Mouse (Mus musculus): ENCODE measurements around the gene Pdxp. TPM values are rescaled to one million over a fixed set of nuclear protein-coding genes. Genes with fewer than 3 reads are reported as not detected.
"Not testable (repeated sequence)": the region's sequence is repeated elsewhere in the genome, so short reads cannot be mapped to it uniquely, and the experiment has no call there.

Pdxp gene
- polyA plus RNA-seq, 1 experiment from 2014 or later = 111 TPM

- H3K9ac ChIP-seq (replicated peaks; ENCODE audit: low read length) = peak overlapping the region; percentile 89; the same call in 1 of the 2 replicates
- peak overlapping the region; percentile 98 for H3K27ac ChIP-seq (replicated peaks; ENCODE audit: low read depth, low read length)
- H3K9me3 ChIP-seq (ENCODE audit: control insufficient read depth, low read length) = no peaks in the 10 kb centered on the region
- DNase-seq = peak; percentile 92
- H3K36me3 ChIP-seq (ENCODE audit: control insufficient read depth, insufficient read depth, low read length) = peaks cover 4% of the 10 kb centered on the region; the same call in 1 of the 2 replicates
- peak overlapping the region; percentile 88 for H3K4me2 ChIP-seq (ENCODE audit: low read length)
- H3K27me3 ChIP-seq (ENCODE audit: control insufficient read depth, insufficient read depth, low read length) = no peaks in the 10 kb centered on the region
- ATAC-seq (ENCODE audit: low FRiP score, low TSS enrichment) = peak; percentile 15; the same call in 1 of the 2 replicates
- peaks cover 15% of the 10 kb centered on the region for H3K4me1 ChIP-seq (ENCODE audit: control insufficient read depth, insufficient read depth, low read length)
- H3K4me3 ChIP-seq (replicated peaks; ENCODE audit: low read depth, low read length) = peak overlapping the region; percentile 64
- WGBS = 2% methylated on average over 17 of the region's 17 CpGs
Observed at GRCm38 (mm10) chr15:78876258-78876696, 37.4 kb upstream of the Pdxp start.

GRCm38 (mm10) chr15:78876991-78877809 lies 36.5 kb upstream of the Pdxp start, which contains the start of gene Gga1:
Gene Gga1 (plus strand): TSS chr15:78877190.
- Histone ChIP-seq H3K27me3 (ENCODE audit: control insufficient read depth, insufficient read depth, low read length) (no peaks in the 10 kb centered on the region), H3K9me3 (ENCODE audit: control insufficient read depth, low read length) (no peaks in the 10 kb centered on the region), H3K4me1 (ENCODE audit: control insufficient read depth, insufficient read depth, low read length) (peaks cover 15% of the 10 kb centered on the region), H3K9ac (replicated peaks; ENCODE audit: low read length) (peak within 1 kb of the TSS; percentile 89), H3K4me2 (ENCODE audit: low read length) (peak within 1 kb of the TSS; percentile 88), H3K4me3 (replicated peaks; ENCODE audit: low read depth, low read length) (peak within 1 kb of the TSS; percentile 64), H3K27ac (replicated peaks; ENCODE audit: low read depth, low read length) (peak within 1 kb of the TSS; percentile 98), H3K36me3 (ENCODE audit: control insufficient read depth, insufficient read depth, low read length) (peaks cover 12% of the 10 kb centered on the region)
- peak; percentile 92 for ATAC-seq (ENCODE audit: low FRiP score, low TSS enrichment)
- WGBS = under 1% methylated on average over 88 of the region's 95 CpGs
- DNase-seq = peak; percentile 99

- 0% methylated on average over 17 of the region's 17 CpGs for WGBS
- ATAC-seq (ENCODE audit: low FRiP score, low TSS enrichment) (no peak), DNase-seq (no peak)
- Histone ChIP-seq H3K9me3 (ENCODE audit: control insufficient read depth, low read length) (no peaks in the 10 kb centered on the region), H3K9ac (replicated peaks; ENCODE audit: low read length) (peak overlapping the region; percentile 89), H3K4me2 (ENCODE audit: low read length) (peak overlapping the region; percentile 88), H3K4me3 (replicated peaks; ENCODE audit: low read depth, low read length) (peak overlapping the region; percentile 64), H3K27ac (replicated peaks; ENCODE audit: low read depth, low read length) (peak overlapping the region; percentile 98), H3K4me1 (ENCODE audit: control insufficient read depth, insufficient read depth, low read length) (peaks cover 15% of the 10 kb centered on the region), H3K36me3 (ENCODE audit: control insufficient read depth, insufficient read depth, low read length) (peaks cover 19% of the 10 kb centered on the region), H3K27me3 (ENCODE audit: control insufficient read depth, insufficient read depth, low read length) (no peaks in the 10 kb centered on the region)
Observed at GRCm38 (mm10) chr15:78877810-78878390, 35.8 kb upstream of the Pdxp start.

- 79% methylated on average over 7 of the region's 7 CpGs for WGBS
- H3K4me3 ChIP-seq (replicated peaks; ENCODE audit: low read depth, low read length); H3K27me3 ChIP-seq (ENCODE audit: control insufficient read depth, insufficient read depth, low read length); DNase-seq; ATAC-seq (ENCODE audit: low FRiP score, low TSS enrichment); H3K4me2 ChIP-seq (ENCODE audit: low read length); H3K9me3 ChIP-seq (ENCODE audit: control insufficient read depth, low read length); H3K27ac ChIP-seq (replicated peaks; ENCODE audit: low read depth, low read length): not testable (repeated sequence)
- Histone ChIP-seq H3K4me1 (ENCODE audit: control insufficient read depth, insufficient read depth, low read length) (peaks cover 15% of the 10 kb centered on the region), H3K9ac (replicated peaks; ENCODE audit: low read length) (0 out of 2 replicates have a peak overlapping the region, but pooled peaks have one; percentile 10), H3K36me3 (ENCODE audit: control insufficient read depth, insufficient read depth, low read length) (peaks cover 30% of the 10 kb centered on the region)
Observed at GRCm38 (mm10) chr15:78878792-78879516, 34.8 kb upstream of the Pdxp start.

- Histone ChIP-seq H3K36me3 (ENCODE audit: control insufficient read depth, insufficient read depth, low read length) (peaks cover 42% of the 10 kb centered on the region), H3K27ac (replicated peaks; ENCODE audit: low read depth, low read length) (no peak overlapping the region), H3K4me1 (ENCODE audit: control insufficient read depth, insufficient read depth, low read length) (peaks cover 15% of the 10 kb centered on the region), H3K4me3 (replicated peaks; ENCODE audit: low read depth, low read length) (no peak overlapping the region), H3K4me2 (ENCODE audit: low read length) (no peak overlapping the region), H3K27me3 (ENCODE audit: control insufficient read depth, insufficient read depth, low read length) (no peaks in the 10 kb centered on the region), H3K9ac (replicated peaks; ENCODE audit: low read length) (no peak overlapping the region), H3K9me3 (ENCODE audit: control insufficient read depth, low read length) (no peaks in the 10 kb centered on the region)
- DNase-seq (no peak), ATAC-seq (ENCODE audit: low FRiP score, low TSS enrichment) (no peak)
- WGBS = 95% methylated on average over 8 of the region's 8 CpGs
Observed at GRCm38 (mm10) chr15:78880432-78880831, 33.3 kb upstream of the Pdxp start.

- WGBS = 84% methylated on average over 3 of the region's 3 CpGs
- peaks cover 6% of the 10 kb centered on the region; the same call in 1 of the 2 replicates for H3K4me1 ChIP-seq (ENCODE audit: control insufficient read depth, insufficient read depth, low read length)
- no peak for ATAC-seq (ENCODE audit: low FRiP score, low TSS enrichment)
Observed at GRCm38 (mm10) chr15:78881828-78882227, 31.9 kb upstream of the Pdxp start.

GRCm38 (mm10) chr15:78889401-78889853 lies 24.3 kb upstream of the Pdxp start:
- H3K4me1 ChIP-seq (ENCODE audit: control insufficient read depth, insufficient read depth, low read length) = no peaks in the 10 kb centered on the region
- peaks cover 92% of the 10 kb centered on the region for H3K36me3 ChIP-seq (ENCODE audit: control insufficient read depth, insufficient read depth, low read length)
- no peak overlapping the region for H3K9ac ChIP-seq (replicated peaks; ENCODE audit: low read length)
- no peak for ATAC-seq (ENCODE audit: low FRiP score, low TSS enrichment)
- 19% methylated on average over 13 of the region's 13 CpGs for WGBS
- DNase-seq = no peak
- H3K27ac ChIP-seq (replicated peaks; ENCODE audit: low read depth, low read length) = no peak overlapping the region
- no peak overlapping the region for H3K4me3 ChIP-seq (replicated peaks; ENCODE audit: low read depth, low read length)
- H3K9me3 ChIP-seq (ENCODE audit: control insufficient read depth, low read length) = no peaks in the 10 kb centered on the region
- no peaks in the 10 kb centered on the region for H3K27me3 ChIP-seq (ENCODE audit: control insufficient read depth, insufficient read depth, low read length)
- H3K4me2 ChIP-seq (ENCODE audit: low read length) = no peak overlapping the region

More at GRCm38 (mm10) chr15:78881828-78882227, 31.9 kb upstream of the Pdxp start:
- H3K4me2 ChIP-seq (ENCODE audit: low read length) = no peak overlapping the region
- H3K9ac ChIP-seq (replicated peaks; ENCODE audit: low read length) = no peak overlapping the region
- no peaks in the 10 kb centered on the region for H3K9me3 ChIP-seq (ENCODE audit: control insufficient read depth, low read length)
- no peak overlapping the region for H3K27ac ChIP-seq (replicated peaks; ENCODE audit: low read depth, low read length)
- H3K36me3 ChIP-seq (ENCODE audit: control insufficient read depth, insufficient read depth, low read length) = peaks cover 56% of the 10 kb centered on the region
- H3K4me3 ChIP-seq (replicated peaks; ENCODE audit: low read depth, low read length) = no peak overlapping the region
- no peaks in the 10 kb centered on the region for H3K27me3 ChIP-seq (ENCODE audit: control insufficient read depth, insufficient read depth, low read length)
- no peak for DNase-seq

- H3K4me1 ChIP-seq (ENCODE audit: control insufficient read depth, insufficient read depth, low read length) = no peaks in the 10 kb centered on the region
- DNase-seq = no peak
- no peaks in the 10 kb centered on the region for H3K9me3 ChIP-seq (ENCODE audit: control insufficient read depth, low read length)
- no peak overlapping the region for H3K27ac ChIP-seq (replicated peaks; ENCODE audit: low read depth, low read length)
- H3K27me3 ChIP-seq (ENCODE audit: control insufficient read depth, insufficient read depth, low read length) = no peaks in the 10 kb centered on the region
- no peak overlapping the region for H3K4me3 ChIP-seq (replicated peaks; ENCODE audit: low read depth, low read length)
- no peak for ATAC-seq (ENCODE audit: low FRiP score, low TSS enrichment)
- H3K4me2 ChIP-seq (ENCODE audit: low read length) = no peak overlapping the region
- WGBS = 66% methylated on average over 7 of the region's 7 CpGs
- H3K9ac ChIP-seq (replicated peaks; ENCODE audit: low read length) = no peak overlapping the region
- H3K36me3 ChIP-seq (ENCODE audit: control insufficient read depth, insufficient read depth, low read length) = peaks cover 66% of the 10 kb centered on the region
Observed at GRCm38 (mm10) chr15:78892440-78892839, 21.3 kb upstream of the Pdxp start.

All from midbrain, embryonic 14.5 days (tissue).